Mouse (Mus musculus) heart, postnatal 0 days (tissue): ENCODE data around the gene Ints6.

Experiments
- CTCF ChIP-seq: IDR thresholded peaks from 2 replicates; pipeline ENCODE4 v1.5.1; 2016; ENCODE audit warnings: antibody characterized with exemption, control low read depth, low read depth
- EP300 ChIP-seq: IDR thresholded peaks from 2 replicates; pipeline ENCODE4 v1.6.1; 2016; ENCODE audit warnings: antibody characterized with exemption, low read depth

- TF ChIP-seq EP300 (no peak), CTCF (no peak)
Observed at GRCm38 (mm10) chr14:62803204-62803603, 42.2 kb upstream of the Ints6 start.
